ENCODE assay signal across 31 mouse cellular contexts in genomic region chr16:8714851-8715250, GRCm38 (mm10). TPM values are rescaled to one million over a fixed set of nuclear protein-coding genes. Genes with fewer than 3 reads are reported as not detected.
"Had no signal": no experiment of that assay in that cellular context is flagged by ENCODE, and none has a peak within 500 bp of the region (broad histone marks: within the 10 kb centered on the region; RNA-seq: fewer than 3 reads in every experiment).

No protein-coding gene starts in this region.

- H3K9me3 ChIP-seq: kidney, embryonic 15.5 days; limb, embryonic 12.5 days; limb, embryonic 15.5 days; liver, embryonic 13.5 days; megakaryocyte, embryonic 14.5 days; midbrain, embryonic 10.5 days; midbrain, embryonic 13.5 days; neural tube, embryonic 13.5 days had no signal

- H3K9ac ChIP-seq: kidney, embryonic 15.5 days; limb, embryonic 12.5 days; limb, embryonic 15.5 days; liver, embryonic 13.5 days; midbrain, embryonic 13.5 days; neural tube, embryonic 13.5 days had no signal

- DNase-seq: kidney, postnatal 10 days; kidney, postnatal 36 days; layer of hippocampus, postnatal 36 days; left cerebral cortex, postnatal 4 days; liver, embryonic 13.5 days; lung, adult 2 months; retina, postnatal 1 day; right cerebral cortex, postnatal 25 days; thymus, adult 18-20 months; thymus, postnatal 36 days had no signal

- H3K4me3 ChIP-seq: kidney, embryonic 15.5 days; limb, embryonic 12.5 days; limb, embryonic 15.5 days; liver, embryonic 13.5 days; megakaryocyte, embryonic 14.5 days; midbrain, embryonic 10.5 days; midbrain, embryonic 13.5 days; myocyte; neural tube, embryonic 13.5 days had no signal

- H3K27ac ChIP-seq: kidney, embryonic 15.5 days; limb, embryonic 12.5 days; limb, embryonic 15.5 days; liver, embryonic 13.5 days; midbrain, embryonic 10.5 days; midbrain, embryonic 13.5 days; neural tube, embryonic 13.5 days had no signal

- H3K27me3 ChIP-seq: kidney, embryonic 15.5 days; limb, embryonic 12.5 days; limb, embryonic 15.5 days; liver, embryonic 13.5 days; megakaryocyte, embryonic 14.5 days; midbrain, embryonic 13.5 days; neural tube, embryonic 13.5 days had no signal

- ATAC-seq: midbrain, embryonic 13.5 days; midbrain, embryonic 16.5 days had no signal

- H3K4me2 ChIP-seq: kidney, embryonic 15.5 days; limb, embryonic 12.5 days; limb, embryonic 15.5 days; liver, embryonic 13.5 days; midbrain, embryonic 13.5 days; neural tube, embryonic 13.5 days had no signal

RNA-seq across cellular contexts. Expression of gene Gm5767, which starts 34.3 kb away (rescaled TPM):
- total RNA-seq: layer of hippocampus, adult 8-10 months; layer of hippocampus, postnatal 10 days; layer of hippocampus, postnatal 36 days; left cerebral cortex, adult 8-10 months; left cerebral cortex, postnatal 14 days; left cerebral cortex, postnatal 4 days; monocyte, adult 5-6 weeks; neutrophil, adult 5-6 weeks had no signal
- polyA plus RNA-seq: kidney, embryonic 15.5 days; limb, embryonic 12.5 days; liver, embryonic 13.5 days; liver, embryonic 16.5 days; lung, adult 2 months; lung, postnatal 0 days; midbrain, embryonic 10.5 days; midbrain, embryonic 13.5 days; midbrain, embryonic 16.5 days; neural tube, embryonic 13.5 days; small intestine, adult 2 months; spleen, adult 2 months; stomach, embryonic 16.5 days; urinary bladder, adult 2 months had no signal
